Comparison of ENCODE assay signal across 29 mouse cellular contexts in the genomic region with DNA sequence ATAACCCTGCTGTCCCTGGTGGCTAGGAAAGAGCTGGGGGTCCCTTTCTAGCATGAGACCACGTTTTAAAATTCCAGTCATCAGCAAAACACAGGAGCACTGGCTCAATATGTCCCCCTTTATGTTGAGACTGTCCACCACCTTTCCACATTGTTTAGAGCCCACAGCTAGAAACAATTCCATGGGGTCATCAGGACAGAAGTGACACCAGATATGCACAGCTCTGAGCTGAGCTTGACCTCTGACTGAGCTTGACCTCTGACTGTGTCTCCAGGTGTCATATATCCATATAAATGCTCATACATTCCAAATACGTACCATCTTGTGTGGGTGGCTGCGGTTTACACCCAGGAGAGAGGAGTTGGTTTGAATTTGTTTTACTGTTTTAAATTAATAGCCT.
DNase-seq lines count a peak whose midpoint lies in the region; ATAC-seq lines count a peak whose summit lies in the region.
"Had no signal": no experiment of that assay in that cellular context is flagged by ENCODE, and none has a peak within 500 bp of the region (broad histone marks: within the 10 kb centered on the region; RNA-seq: fewer than 3 reads in every experiment).

No protein-coding gene starts in this region.

- H3K27me3 ChIP-seq in liver, embryonic 13.5 days: no peaks in the 10 kb centered on the region
- no peaks in the 10 kb centered on the region for H3K27me3 ChIP-seq in liver, embryonic 11.5 days (replicated peaks; ENCODE audit: control insufficient read depth, insufficient read depth, low read length)
- H3K27me3 ChIP-seq in liver, embryonic 15.5 days: no peaks in the 10 kb centered on the region
- H3K27me3 ChIP-seq in kidney, embryonic 14.5 days (ENCODE audit: control insufficient read depth, insufficient read depth, low read length): no peaks in the 10 kb centered on the region
- H3K27me3 ChIP-seq: CH12.LX; forebrain, embryonic 15.5 days; kidney, embryonic 15.5 days; limb, embryonic 12.5 days; midbrain, embryonic 15.5 days; neural tube, embryonic 15.5 days; stomach, embryonic 15.5 days had no signal

- H3K36me3 ChIP-seq in liver, embryonic 13.5 days: no peaks in the 10 kb centered on the region
- H3K36me3 ChIP-seq in liver, embryonic 11.5 days (ENCODE audit: control insufficient read depth, insufficient read depth, low read length): no peaks in the 10 kb centered on the region
- H3K36me3 ChIP-seq in liver, embryonic 15.5 days (replicated peaks): no peaks in the 10 kb centered on the region
- no peaks in the 10 kb centered on the region for H3K36me3 ChIP-seq in kidney, embryonic 14.5 days (ENCODE audit: control insufficient read depth, insufficient read depth, low read length)
- H3K36me3 ChIP-seq: forebrain, embryonic 15.5 days; kidney, embryonic 15.5 days; limb, embryonic 12.5 days; midbrain, embryonic 10.5 days; midbrain, embryonic 15.5 days; neural tube, embryonic 15.5 days; stomach, embryonic 15.5 days had no signal

- peak overlapping the region; percentile 31 for H3K27ac ChIP-seq in liver, embryonic 13.5 days
- no peak overlapping the region for H3K27ac ChIP-seq in liver, embryonic 11.5 days (ENCODE audit: low read depth, low read length)
- H3K27ac ChIP-seq in liver, embryonic 15.5 days (replicated peaks): peak overlapping the region; percentile 76
- no peak overlapping the region for H3K27ac ChIP-seq in kidney, embryonic 14.5 days (ENCODE audit: low read depth, low read length)
- H3K27ac ChIP-seq: forebrain, embryonic 15.5 days; gastrocnemius, adult 2 months; kidney, embryonic 15.5 days; limb, embryonic 12.5 days; midbrain, embryonic 10.5 days; midbrain, embryonic 15.5 days; neural tube, embryonic 15.5 days; stomach, embryonic 15.5 days had no signal

- H3K4me3 ChIP-seq in liver, embryonic 13.5 days (replicated peaks): no peak overlapping the region
- no peak overlapping the region for H3K4me3 ChIP-seq in liver, embryonic 11.5 days (ENCODE audit: low read depth, low read length)
- no peak overlapping the region for H3K4me3 ChIP-seq in liver, embryonic 15.5 days (replicated peaks)
- H3K4me3 ChIP-seq in kidney, embryonic 14.5 days (ENCODE audit: low read length): no peak overlapping the region
- H3K4me3 ChIP-seq: forebrain, embryonic 15.5 days; gastrocnemius, adult 2 months; kidney, embryonic 15.5 days; limb, embryonic 12.5 days; midbrain, embryonic 10.5 days; midbrain, embryonic 15.5 days; neural tube, embryonic 15.5 days; stomach, embryonic 15.5 days had no signal

- 59% methylated on average over 3 of the region's 3 CpGs for WGBS in liver, embryonic 13.5 days (ENCODE audit: insufficient replicate concordance)
- WGBS in liver, embryonic 11.5 days: 66% methylated on average over 3 of the region's 3 CpGs
- 63% methylated on average over 3 of the region's 3 CpGs for WGBS in liver, embryonic 15.5 days (ENCODE audit: insufficient replicate concordance)
- WGBS in kidney, embryonic 14.5 days: 45% methylated on average over 3 of the region's 3 CpGs

- no peak overlapping the region for H3K9ac ChIP-seq in liver, embryonic 13.5 days
- no peak overlapping the region for H3K9ac ChIP-seq in liver, embryonic 11.5 days (ENCODE audit: low read depth, low read length)
- H3K9ac ChIP-seq in liver, embryonic 15.5 days: no peak overlapping the region
- H3K9ac ChIP-seq in kidney, embryonic 14.5 days (ENCODE audit: low read depth, low read length): no peak overlapping the region
- H3K9ac ChIP-seq: forebrain, embryonic 15.5 days; kidney, embryonic 15.5 days; limb, embryonic 12.5 days; midbrain, embryonic 15.5 days; neural tube, embryonic 15.5 days; stomach, embryonic 15.5 days had no signal

- no peaks in the 10 kb centered on the region for H3K9me3 ChIP-seq in liver, embryonic 13.5 days (replicated peaks)
- H3K9me3 ChIP-seq in liver, embryonic 11.5 days (ENCODE audit: control insufficient read depth, low read length): no peaks in the 10 kb centered on the region
- H3K9me3 ChIP-seq in liver, embryonic 15.5 days (replicated peaks): no peaks in the 10 kb centered on the region
- no peaks in the 10 kb centered on the region for H3K9me3 ChIP-seq in kidney, embryonic 14.5 days (ENCODE audit: control insufficient read depth, low read length)
- H3K9me3 ChIP-seq: forebrain, embryonic 15.5 days; kidney, embryonic 15.5 days; limb, embryonic 12.5 days; midbrain, embryonic 10.5 days; midbrain, embryonic 15.5 days; neural tube, embryonic 15.5 days; stomach, embryonic 15.5 days had no signal

- H3K4me1 ChIP-seq in liver, embryonic 13.5 days (replicated peaks): peaks cover 42% of the 10 kb centered on the region
- 0 out of 2 replicates have a peak, but pooled peaks cover 2% of the 10 kb centered on the region for H3K4me1 ChIP-seq in liver, embryonic 11.5 days (replicated peaks; ENCODE audit: control insufficient read depth, insufficient read depth, low read length)
- H3K4me1 ChIP-seq in liver, embryonic 15.5 days (replicated peaks): peaks cover 49% of the 10 kb centered on the region
- H3K4me1 ChIP-seq in kidney, embryonic 14.5 days (ENCODE audit: control insufficient read depth, insufficient read depth, low read length): no peaks in the 10 kb centered on the region
- H3K4me1 ChIP-seq: forebrain, embryonic 15.5 days; kidney, embryonic 15.5 days; midbrain, embryonic 10.5 days; midbrain, embryonic 15.5 days; neural tube, embryonic 15.5 days; stomach, embryonic 15.5 days had no signal

- peak; percentile 63 for DNase-seq in embryo, embryonic 10 days (ENCODE audit: low spot score)
- DNase-seq in embryo, embryonic 9.5 days (ENCODE audit: extremely low spot score): no peak
- DNase-seq in liver, embryonic 13.5 days: no peak
- DNase-seq in liver, embryonic 11.5 days (ENCODE audit: low spot score): no peak
- DNase-seq in right cerebral cortex, postnatal 36 days (ENCODE audit: low spot score in 2 of 2): no peak
- DNase-seq: adrenal gland, adult 2 months; adrenal gland, postnatal 36 days; cerebellum, adult 8-10 months; cerebellum, postnatal 36 days; gastrocnemius, adult 2 months; gastrocnemius, postnatal 36 days; heart, postnatal 14 days; kidney, postnatal 25 days; lung, adult 18-20 months; retina, postnatal 1 day; right cerebral cortex, postnatal 14 days; thymus, postnatal 14 days had no signal

- ATAC-seq in liver, embryonic 13.5 days (ENCODE audit: low read depth): no peak
- ATAC-seq in liver, embryonic 11.5 days (replicated peaks; ENCODE audit: low FRiP score): no peak
- ATAC-seq in liver, embryonic 15.5 days (ENCODE audit: insufficient read depth): no peak
- ATAC-seq in kidney, embryonic 14.5 days (ENCODE audit: low FRiP score, low TSS enrichment): no peak
- ATAC-seq: activated CD4-positive, CD25-positive, alpha-beta regulatory T cell, adult 4 months; forebrain, embryonic 15.5 days; intestine, postnatal 0 days had no signal

- H3K4me2 ChIP-seq in liver, embryonic 13.5 days: no peak overlapping the region
- no peak overlapping the region for H3K4me2 ChIP-seq in liver, embryonic 11.5 days
- no peak overlapping the region for H3K4me2 ChIP-seq in liver, embryonic 15.5 days
- no peak overlapping the region for H3K4me2 ChIP-seq in kidney, embryonic 14.5 days (replicated peaks; ENCODE audit: low read depth, low read length)
- H3K4me2 ChIP-seq: forebrain, embryonic 15.5 days; kidney, embryonic 15.5 days; limb, embryonic 12.5 days; midbrain, embryonic 15.5 days; neural tube, embryonic 15.5 days; stomach, embryonic 15.5 days had no signal

Comparison
In these comparisons a context has a peak if more than half of its experiments do, and no peak if none do; other contexts are left out.
1. H3K27ac ChIP-seq: peak in liver, embryonic 13.5 days (single experiment) and liver, embryonic 15.5 days (single experiment); none in liver, embryonic 11.5 days (single experiment) and kidney, embryonic 14.5 days (single experiment).